Mouse (Mus musculus) heart, embryonic 10.5 days (tissue): ENCODE measurements around the gene Tinf2. TPM values are rescaled to one million over a fixed set of nuclear protein-coding genes. Genes with fewer than 3 reads are reported as not detected.

Experiments
- DNase-seq: peaks from one replicate; pipeline ENCODE4 v3.0.0-alpha.2; 2017; ENCODE audit warnings: low spot score
- H3K27ac ChIP-seq: fragments of 300-500 bp; sonication (generic); 2 replicates; pipeline ENCODE4 v1.5.1; 2016; ENCODE audit warnings: mild to moderate bottlenecking
- H3K27me3 ChIP-seq: fragments of 300-500 bp; sonication (generic); 2 replicates; pipeline ENCODE4 v1.6.1; 2016; ENCODE audit warnings: mild to moderate bottlenecking; ENCODE audit not compliant: poor library complexity, insufficient read depth, severe bottlenecking
- H3K36me3 ChIP-seq: fragments of 300-500 bp; sonication (generic); 2 replicates; pipeline ENCODE4 v1.6.1; 2016; ENCODE audit warnings: mild to moderate bottlenecking, moderate library complexity
- H3K4me1 ChIP-seq: fragments of 300-500 bp; sonication (generic); 2 replicates; pipeline ENCODE4 v1.6.1; 2016; ENCODE audit warnings: mild to moderate bottlenecking
- H3K4me3 ChIP-seq: fragments of 300-500 bp; sonication (generic); 2 replicates; pipeline ENCODE4 v1.5.1; 2016; ENCODE audit warnings: mild to moderate bottlenecking, moderate library complexity
- H3K9me3 ChIP-seq: fragments of 300-500 bp; sonication (generic); 2 replicates; pipeline ENCODE4 v1.6.1; 2016; ENCODE audit warnings: mild to moderate bottlenecking, moderate library complexity
- WGBS: fragments of 180-500 bp; shearing (Covaris S2); methylation state at CpG from one replicate; pipeline ENCODE4 v1.1.7; 2016; 5-methylcytosine and 5-hydroxymethylcytosine counted together
- polyA plus RNA-seq: library from polyadenylated mRNA; unstranded; fragments of >200 nt; fragmentation: Nextera tagmentation; extraction: Ambion mirVana; gene quantifications from 2 replicates; pipeline ENCODE4 v1.2.1, GENCODE M21; 2016

The Tinf2 gene
- polyA plus RNA-seq: 44.4 and 50.4 TPM in 2 replicates

- H3K4me3 ChIP-seq: peak within 1 kb of the TSS; percentile 92
- peak within 1 kb of the TSS; percentile 93 for H3K27ac ChIP-seq
- peak; percentile 97 for DNase-seq
- peaks cover 9% of the 10 kb centered on the region for H3K4me1 ChIP-seq
- no peaks in the 10 kb centered on the region for H3K9me3 ChIP-seq
- under 1% methylated on average over 66 of the region's 66 CpGs for WGBS
- H3K36me3 ChIP-seq: peaks cover 38% of the 10 kb centered on the region
- H3K27me3 ChIP-seq: no peaks in the 10 kb centered on the region
These were observed at the start of gene Tinf2 for GRCm38 (mm10) chr14:55681160-55682117. Gene Tinf2, minus strand, starts transcription at chr14:55681820.

GRCm38 (mm10) chr14:55730531-55731032, 49.0 kb upstream of the Tinf2 start:
- WGBS: 79% methylated on average over 7 of the region's 7 CpGs
- no peak overlapping the region for H3K4me3 ChIP-seq
- 0 out of 2 replicates have a peak, but pooled peaks cover 17% of the 10 kb centered on the region for H3K27me3 ChIP-seq
- H3K4me1 ChIP-seq: no peaks in the 10 kb centered on the region
- DNase-seq: no peak
- H3K9me3 ChIP-seq: no peaks in the 10 kb centered on the region
- no peak overlapping the region for H3K27ac ChIP-seq
- H3K36me3 ChIP-seq: no peaks in the 10 kb centered on the region

GRCm38 (mm10) chr14:55730116-55730515, 48.5 kb upstream of the Tinf2 start:
- DNase-seq: no peak
- Histone ChIP-seq H3K4me1 (no peaks in the 10 kb centered on the region), H3K36me3 (no peaks in the 10 kb centered on the region), H3K27ac (no peak overlapping the region), H3K9me3 (no peaks in the 10 kb centered on the region), H3K4me3 (no peak overlapping the region), H3K27me3 (0 out of 2 replicates have a peak, but pooled peaks cover 17% of the 10 kb centered on the region)
- 76% methylated on average over 7 of the region's 7 CpGs for WGBS

GRCm38 (mm10) chr14:55727889-55728685, 46.5 kb upstream of the Tinf2 start:
- DNase-seq: peak; percentile 66
- no peak overlapping the region for H3K4me3 ChIP-seq

GRCm38 (mm10) chr14:55726261-55726660, 44.6 kb upstream of the Tinf2 start:
- DNase-seq: no peak
- 0 out of 2 replicates have a peak, but pooled peaks cover 17% of the 10 kb centered on the region for H3K27me3 ChIP-seq
- H3K36me3 ChIP-seq: no peaks in the 10 kb centered on the region
- no peaks in the 10 kb centered on the region for H3K9me3 ChIP-seq
- peaks cover 9% of the 10 kb centered on the region for H3K4me1 ChIP-seq
- H3K27ac ChIP-seq: no peak overlapping the region
- no peak overlapping the region for H3K4me3 ChIP-seq

More at GRCm38 (mm10) chr14:55727889-55728685, 46.5 kb upstream of the Tinf2 start:
- no peaks in the 10 kb centered on the region for H3K9me3 ChIP-seq
- H3K27me3 ChIP-seq: 0 out of 2 replicates have a peak, but pooled peaks cover 17% of the 10 kb centered on the region
- WGBS: 69% methylated on average over 8 of the region's 8 CpGs
- no peak overlapping the region for H3K27ac ChIP-seq
- H3K36me3 ChIP-seq: no peaks in the 10 kb centered on the region
- no peaks in the 10 kb centered on the region for H3K4me1 ChIP-seq

GRCm38 (mm10) chr14:55724411-55724871, 42.8 kb upstream of the Tinf2 start:
- peaks cover 16% of the 10 kb centered on the region for H3K4me1 ChIP-seq
- WGBS: 50% methylated on average over 8 of the region's 8 CpGs
- no peak overlapping the region for H3K27ac ChIP-seq
- H3K36me3 ChIP-seq: peaks cover 12% of the 10 kb centered on the region; the same call in 1 of the 2 replicates
- H3K9me3 ChIP-seq: no peaks in the 10 kb centered on the region
- H3K4me3 ChIP-seq: no peak overlapping the region
- H3K27me3 ChIP-seq: 0 out of 2 replicates have a peak, but pooled peaks cover 5% of the 10 kb centered on the region
- no peak for DNase-seq

GRCm38 (mm10) chr14:55723433-55723832, 41.8 kb upstream of the Tinf2 start:
- DNase-seq: no peak
- WGBS: 90% methylated on average over 7 of the region's 7 CpGs

GRCm38 (mm10) chr14:55722438-55722945, 40.9 kb upstream of the Tinf2 start:
- 49% methylated on average over 8 of the region's 8 CpGs for WGBS
- H3K9me3 ChIP-seq: no peaks in the 10 kb centered on the region
- H3K4me1 ChIP-seq: peaks cover 16% of the 10 kb centered on the region
- H3K4me3 ChIP-seq: peak overlapping the region; percentile 88
- DNase-seq: no peak
- no peaks in the 10 kb centered on the region for H3K27me3 ChIP-seq
- H3K27ac ChIP-seq: peak overlapping the region; percentile 95
- H3K36me3 ChIP-seq: peaks cover 30% of the 10 kb centered on the region

More at GRCm38 (mm10) chr14:55723433-55723832, 41.8 kb upstream of the Tinf2 start:
- Histone ChIP-seq H3K9me3 (no peaks in the 10 kb centered on the region), H3K4me1 (peaks cover 16% of the 10 kb centered on the region), H3K36me3 (peaks cover 22% of the 10 kb centered on the region), H3K27ac (no peak overlapping the region), H3K27me3 (0 out of 2 replicates have a peak, but pooled peaks cover 4% of the 10 kb centered on the region), H3K4me3 (no peak overlapping the region)

- peak within 1 kb of the TSS; percentile 95 for H3K27ac ChIP-seq
- DNase-seq: peak; percentile 97
- H3K4me1 ChIP-seq: peaks cover 16% of the 10 kb centered on the region
- H3K9me3 ChIP-seq: no peaks in the 10 kb centered on the region
- H3K4me3 ChIP-seq: peak within 1 kb of the TSS; percentile 88
- H3K27me3 ChIP-seq: no peaks in the 10 kb centered on the region
- H3K36me3 ChIP-seq: peaks cover 36% of the 10 kb centered on the region
- under 1% methylated on average over 50 of the region's 50 CpGs for WGBS
These were observed 40.2 kb upstream of the Tinf2 start, which contains the start of gene Rabggta for GRCm38 (mm10) chr14:55721700-55722437. Gene Rabggta, minus strand, starts transcription at chr14:55722263.

- Histone ChIP-seq H3K36me3 (peaks cover 42% of the 10 kb centered on the region), H3K27ac (peak overlapping the region; percentile 95; the same call in 1 of the 2 replicates), H3K27me3 (no peaks in the 10 kb centered on the region), H3K4me1 (peaks cover 16% of the 10 kb centered on the region), H3K4me3 (peak overlapping the region; percentile 88), H3K9me3 (no peaks in the 10 kb centered on the region)
- DNase-seq: no peak
- 83% methylated on average over 6 of the region's 6 CpGs for WGBS
These were observed 39.5 kb upstream of the Tinf2 start for GRCm38 (mm10) chr14:55721076-55721475.

- no peak for DNase-seq
- peaks cover 44% of the 10 kb centered on the region for H3K36me3 ChIP-seq
- WGBS: 90% methylated on average over 12 of the region's 12 CpGs
- no peaks in the 10 kb centered on the region for H3K27me3 ChIP-seq
- peaks cover 16% of the 10 kb centered on the region for H3K4me1 ChIP-seq
- 0 out of 2 replicates have a peak overlapping the region, but pooled peaks have one; percentile 88 for H3K4me3 ChIP-seq
- H3K9me3 ChIP-seq: no peaks in the 10 kb centered on the region
- no peak overlapping the region for H3K27ac ChIP-seq
These were observed 39.0 kb upstream of the Tinf2 start for GRCm38 (mm10) chr14:55720666-55721065.
